22 mouse cellular contexts compared by ENCODE assay signal in genomic region chr5:52249804-52250203, GRCm38 (mm10). TPM values are rescaled to one million over a fixed set of nuclear protein-coding genes. Genes with fewer than 3 reads are reported as not detected.
A peak's percentile ranks its signal among the peaks of the same experiment; 100 is the strongest.
DNase-seq lines count a peak whose midpoint lies in the region; ATAC-seq and TF ChIP-seq lines count a peak whose summit lies in the region.
"Had no signal": no experiment of that assay in that cellular context is flagged by ENCODE, and none has a peak within 500 bp of the region (broad histone marks: within the 10 kb centered on the region; RNA-seq: fewer than 3 reads in every experiment).

No protein-coding gene starts in this region.

- no peak overlapping the region for H3K4me3 ChIP-seq in lung, embryonic 14.5 days (ENCODE audit: low read depth, low read length)
- no peak overlapping the region for H3K4me3 ChIP-seq in bone marrow, adult 2 months (replicated peaks; ENCODE audit: control insufficient read depth, low read depth, low read length)
- H3K4me3 ChIP-seq: embryonic facial prominence, embryonic 15.5 days; erythroblast, embryonic 14.5 days; forebrain, embryonic 10.5 days; heart, adult 2 months; heart, embryonic 15.5 days; hindbrain, embryonic 10.5 days had no signal

- no peaks in the 10 kb centered on the region for H3K36me3 ChIP-seq in lung, embryonic 14.5 days (ENCODE audit: insufficient read depth)
- H3K36me3 ChIP-seq: embryonic facial prominence, embryonic 15.5 days; forebrain, embryonic 10.5 days; heart, embryonic 15.5 days; hindbrain, embryonic 10.5 days had no signal

- no peaks in the 10 kb centered on the region for H3K4me1 ChIP-seq in lung, embryonic 14.5 days (ENCODE audit: insufficient read depth)
- peaks cover 2% of the 10 kb centered on the region; the same call in 1 of the 2 replicates for H3K4me1 ChIP-seq in bone marrow, adult 2 months (ENCODE audit: control insufficient read depth, insufficient read depth, low read length)
- H3K4me1 ChIP-seq: forebrain, embryonic 10.5 days; heart, embryonic 15.5 days; hindbrain, embryonic 10.5 days had no signal

- TF ChIP-seq CTCF in lung, embryonic 14.5 days (IDR thresholded peaks at IDR 0.05; ENCODE audit: low read depth) = no peak
- peak; percentile 13; the same call in 1 of the 2 replicates for TF ChIP-seq CTCF in bone marrow, adult 2 months (IDR thresholded peaks at IDR 0.05; ENCODE audit: control insufficient read depth, insufficient read depth, low read length)

- H3K9ac ChIP-seq in lung, embryonic 14.5 days = no peak overlapping the region
- H3K9ac ChIP-seq: embryonic facial prominence, embryonic 15.5 days; heart, embryonic 15.5 days; hindbrain, embryonic 14.5 days had no signal

- ATAC-seq in lung, embryonic 14.5 days (ENCODE audit: insufficient read depth) = no peak; the same call in 1 of the 2 replicates
- peak; percentile 99 for ATAC-seq in granulocyte monocyte progenitor cell, adult 5-6 weeks (replicated peaks; ENCODE audit: poor library complexity, severe bottlenecking)
- peak; percentile 98 for ATAC-seq in megakaryocyte progenitor cell, adult 5-6 weeks (replicated peaks; ENCODE audit: poor library complexity)
- ATAC-seq: forebrain, embryonic 14.5 days had no signal

- WGBS in lung, embryonic 14.5 days = 60% methylated on average over 7 of the region's 7 CpGs
- 16% methylated on average over 7 of the region's 7 CpGs for WGBS in bone marrow, adult 2 months

- peak; percentile 27 for DNase-seq in lung, embryonic 14.5 days
- no peak for DNase-seq in lung, adult 18-20 months
- no peak for DNase-seq in right cerebral cortex, postnatal 10 days (ENCODE audit: low spot score in 2 of 2)
- DNase-seq in embryo, embryonic 9.5 days (ENCODE audit: extremely low spot score) = no peak
- DNase-seq: adrenal gland, adult 2 months; adrenal gland, postnatal 25 days; cerebellum, adult 11 months; cerebellum, adult 9-10 months; cerebellum, postnatal 36 days; heart, adult 2 months; heart, postnatal 14 days had no signal

- no peaks in the 10 kb centered on the region for H3K9me3 ChIP-seq in lung, embryonic 14.5 days (ENCODE audit: low read depth, low read length)
- H3K9me3 ChIP-seq: embryonic facial prominence, embryonic 15.5 days; forebrain, embryonic 10.5 days; heart, embryonic 15.5 days; hindbrain, embryonic 10.5 days had no signal

- no peak for TF ChIP-seq POLR2A in bone marrow, adult 2 months (IDR thresholded peaks at IDR 0.05; ENCODE audit: borderline replicate concordance, control insufficient read depth, low read depth, low read length)

- no peaks in the 10 kb centered on the region for H3K27me3 ChIP-seq in lung, embryonic 14.5 days (ENCODE audit: insufficient read depth, low read length)
- H3K27me3 ChIP-seq: embryonic facial prominence, embryonic 15.5 days; heart, embryonic 15.5 days had no signal

- H3K4me2 ChIP-seq in lung, embryonic 14.5 days = no peak overlapping the region
- H3K4me2 ChIP-seq: embryonic facial prominence, embryonic 15.5 days; heart, embryonic 11.5 days; heart, embryonic 15.5 days; hindbrain, embryonic 14.5 days had no signal

- no peak overlapping the region for H3K27ac ChIP-seq in lung, embryonic 14.5 days (ENCODE audit: low read depth)
- no peak overlapping the region for H3K27ac ChIP-seq in bone marrow, adult 2 months (ENCODE audit: control insufficient read depth, insufficient read depth, low read depth, low read length, poor library complexity)
- H3K27ac ChIP-seq: embryonic facial prominence, embryonic 15.5 days; forebrain, embryonic 10.5 days; heart, adult 2 months; heart, embryonic 15.5 days; hindbrain, embryonic 10.5 days; hindbrain, embryonic 14.5 days had no signal

RNA-seq across cellular contexts. Expression of gene Dhx15, which starts 59.5 kb away (rescaled TPM):
- polyA plus RNA-seq in lung, embryonic 14.5 days (2014; fragmentation: Nextera tagmentation; extraction: Ambion mirVana) = 96.8 and 103 TPM in 2 replicates
- polyA plus RNA-seq in bone marrow, adult 2 months (2011; ENCODE audit: insufficient read depth, insufficient read length, low replicate concordance, missing spikeins) = 47.8 and 89.4 TPM in 2 replicates
- total RNA-seq in granulocyte monocyte progenitor cell, adult 5-6 weeks (2014; fragmentation: Nextera tagmentation) = 242 and 251 TPM in 2 replicates
- 373 and 374 TPM in 2 replicates for total RNA-seq in granulocyte monocyte progenitor cell, adult 5-6 weeks (2017)
- total RNA-seq in megakaryocyte progenitor cell, adult 5-6 weeks (2015) = 305 and 320 TPM in 2 replicates
- 315 and 364 TPM in 2 replicates for total RNA-seq in megakaryocyte progenitor cell, adult 5-6 weeks (2017)
